Mouse (Mus musculus): ENCODE results near the gene Il27.

Il27 gene

GRCm38 (mm10) chr7:126594862-126595561, at the start of gene Il27:
Gene Il27, minus strand, starts transcription at chr7:126594941.
- no peak for DNase-seq (ENCODE audit: low read depth, low spot score)

DNA sequence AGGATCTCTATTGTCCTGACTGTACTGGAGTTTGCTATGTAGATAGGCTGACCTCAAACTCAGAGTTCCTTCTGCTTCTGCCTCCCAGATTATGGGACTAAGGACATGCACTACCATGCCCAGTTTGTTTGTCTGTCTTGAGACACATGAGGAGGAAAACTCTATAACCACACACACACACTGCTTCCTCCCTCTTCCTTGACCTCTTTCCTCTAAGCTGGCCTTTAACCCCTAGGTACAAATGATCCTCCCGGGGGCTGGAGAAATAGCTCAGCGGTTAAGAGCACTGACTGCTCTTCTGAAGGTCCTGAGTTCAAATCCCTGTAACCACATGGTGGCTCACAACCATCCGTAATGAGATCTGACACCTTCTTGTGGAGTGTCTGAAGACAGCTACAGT, 49.6 kb upstream of the Il27 start:
- DNase-seq (ENCODE audit: low read depth, low spot score), result no peak

DNA sequence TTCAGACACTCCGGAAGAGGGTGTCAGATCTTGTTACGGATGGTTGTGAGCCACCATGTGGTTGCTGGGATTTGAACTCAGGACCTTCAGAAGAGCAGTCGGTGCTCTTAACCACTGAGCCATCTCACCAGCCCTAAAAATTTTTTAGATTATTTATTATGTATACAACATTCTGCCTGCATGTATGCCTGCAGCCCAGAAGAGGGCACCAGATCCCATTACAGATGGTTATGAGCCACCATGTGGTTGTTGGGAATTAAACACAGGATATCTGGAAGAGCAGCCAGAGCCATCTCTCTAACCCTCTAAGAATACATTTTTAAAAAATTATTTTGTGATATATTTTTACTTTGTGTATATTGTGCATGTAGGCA, 48.5 kb upstream of the Il27 start:
- DNase-seq (ENCODE audit: low read depth, low spot score), result peak; percentile 45

GRCm38 (mm10) chr7:126642545-126643243, 48.0 kb upstream of the Il27 start:
- no peak for DNase-seq (ENCODE audit: low read depth, low spot score)

DNA sequence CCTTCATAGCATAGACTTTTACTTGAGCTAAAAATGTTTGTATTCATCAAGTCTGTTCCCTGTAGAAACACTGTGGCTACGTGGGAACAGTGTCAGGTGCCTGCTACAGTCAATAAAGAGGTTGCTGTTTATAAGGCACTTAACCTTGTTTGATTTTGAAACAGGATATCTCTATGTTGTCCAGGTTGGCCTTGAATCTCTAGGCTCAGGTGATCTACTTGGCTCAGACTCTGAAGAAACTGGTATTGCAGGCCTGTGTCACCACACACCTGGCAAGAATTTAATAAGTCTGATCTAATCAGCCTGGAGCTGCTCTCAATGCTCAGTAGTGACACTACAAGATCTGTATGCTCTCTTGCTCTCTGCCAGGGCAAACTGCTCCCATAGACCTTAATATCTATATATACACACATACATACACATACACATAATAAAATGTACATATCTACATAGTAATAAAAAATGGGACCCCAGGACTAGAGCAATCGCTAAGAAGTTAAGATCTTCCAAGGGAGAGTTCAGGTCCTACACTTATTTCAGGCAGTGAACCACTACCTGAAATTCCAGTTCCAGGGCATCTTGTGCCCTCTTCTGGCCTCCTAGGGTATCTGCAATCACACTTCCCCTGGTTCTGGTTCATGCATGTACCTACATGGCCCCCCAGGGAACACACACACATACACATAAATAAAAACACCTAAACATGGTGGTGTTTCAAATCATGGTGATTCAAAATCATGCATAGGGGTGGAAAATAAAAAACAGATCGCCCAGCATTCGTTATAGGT, 42.2 kb upstream of the Il27 start:
- DNase-seq (ENCODE audit: low read depth, low spot score), result peak; percentile 67

- peak; percentile 38 for DNase-seq (ENCODE audit: low read depth, low spot score)
These were observed 40.6 kb upstream of the Il27 start for GRCm38 (mm10) chr7:126635375-126635774.

DNA sequence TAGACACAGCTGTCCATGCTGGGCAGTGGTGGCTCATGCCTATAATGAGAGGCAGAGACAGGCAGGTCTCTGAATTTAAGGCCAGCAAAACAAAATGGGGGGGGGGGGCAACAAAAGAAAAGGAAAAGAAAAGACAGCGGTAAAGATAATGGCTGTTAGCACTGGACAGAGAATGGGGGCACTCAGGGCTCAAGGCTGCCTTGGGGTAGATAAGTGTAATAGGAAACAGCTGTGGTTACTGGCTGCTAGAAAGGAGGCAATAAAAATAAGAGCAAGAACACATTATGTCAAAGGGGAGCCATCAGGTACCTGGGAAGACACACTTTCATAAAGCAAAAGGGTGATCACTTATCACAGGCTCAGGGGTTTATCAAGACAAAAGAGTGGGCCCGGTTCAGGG, 37.7 kb upstream of the Il27 start:
- DNase-seq (ENCODE audit: low read depth, low spot score), result no peak

- DNase-seq (ENCODE audit: low read depth, low spot score), result no peak
These were observed 36.2 kb upstream of the Il27 start, which contains the start of gene Nupr1 for GRCm38 (mm10) chr7:126630824-126631518. Gene Nupr1, minus strand, starts transcription at chr7:126630861.

DNA sequence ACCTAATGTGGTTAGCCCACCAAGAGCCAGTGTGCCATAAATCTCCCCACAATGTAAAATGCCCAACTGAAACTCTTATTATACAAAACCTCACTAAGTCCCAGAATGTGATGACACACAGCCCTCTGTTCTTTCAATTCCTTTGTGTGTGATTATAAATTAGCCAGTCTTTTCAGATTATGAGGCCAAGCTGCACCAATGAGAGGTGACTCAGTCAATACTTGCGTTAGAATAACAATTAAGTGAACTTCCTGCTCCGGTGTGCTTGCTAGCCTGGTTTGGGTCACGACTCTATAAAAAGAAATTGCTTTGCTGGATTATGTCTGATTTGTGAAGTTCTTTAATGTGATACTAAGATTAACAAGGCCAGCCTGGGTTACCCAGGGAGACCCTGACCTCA, 35.2 kb upstream of the Il27 start:
- no peak for DNase-seq (ENCODE audit: low read depth, low spot score)

GRCm38 (mm10) chr7:126628111-126628510, 33.4 kb upstream of the Il27 start:
- DNase-seq (ENCODE audit: low read depth, low spot score), result no peak

DNA sequence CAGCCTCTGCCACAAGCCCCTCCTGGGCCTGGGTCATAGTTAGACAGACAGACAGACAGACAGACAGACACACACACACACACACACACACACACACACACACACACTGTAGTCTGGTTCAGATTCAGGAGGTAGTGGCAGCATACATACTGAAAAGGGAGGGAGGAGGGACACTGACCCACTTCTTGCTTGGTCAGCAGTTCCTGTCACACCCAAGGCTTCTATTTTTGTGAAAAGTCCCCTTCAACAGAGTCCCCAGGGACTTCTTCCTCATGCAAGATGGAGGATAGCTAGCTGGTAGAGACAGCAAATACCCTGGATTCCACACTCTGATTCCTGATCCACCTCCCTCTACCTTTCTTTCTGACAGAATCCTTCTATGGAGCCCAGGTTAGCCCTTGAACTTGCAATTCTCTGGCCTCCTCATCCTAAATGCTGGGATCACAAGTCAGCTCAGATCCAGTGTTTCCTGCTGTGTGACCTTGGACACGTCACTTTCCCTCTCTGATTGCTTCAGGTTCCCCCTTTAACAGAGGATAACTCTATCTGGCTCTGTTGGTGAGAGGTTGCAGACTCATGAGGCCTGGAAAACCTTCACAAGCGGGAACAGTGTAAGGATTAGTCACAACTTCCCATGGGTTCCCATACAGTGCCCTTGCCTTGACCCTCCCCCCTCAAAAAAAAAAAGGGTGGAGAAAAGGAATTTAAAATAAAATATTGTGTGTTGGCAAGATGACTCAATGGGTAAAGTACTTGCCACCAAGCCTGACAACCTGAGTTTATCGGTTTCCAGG, 31.3 kb upstream of the Il27 start:
- DNase-seq (ENCODE audit: low read depth, low spot score), result peak; percentile 48

GRCm38 (mm10) chr7:126625369-126625768, 30.6 kb upstream of the Il27 start:
- DNase-seq (ENCODE audit: low read depth, low spot score), result peak; percentile 69

DNA sequence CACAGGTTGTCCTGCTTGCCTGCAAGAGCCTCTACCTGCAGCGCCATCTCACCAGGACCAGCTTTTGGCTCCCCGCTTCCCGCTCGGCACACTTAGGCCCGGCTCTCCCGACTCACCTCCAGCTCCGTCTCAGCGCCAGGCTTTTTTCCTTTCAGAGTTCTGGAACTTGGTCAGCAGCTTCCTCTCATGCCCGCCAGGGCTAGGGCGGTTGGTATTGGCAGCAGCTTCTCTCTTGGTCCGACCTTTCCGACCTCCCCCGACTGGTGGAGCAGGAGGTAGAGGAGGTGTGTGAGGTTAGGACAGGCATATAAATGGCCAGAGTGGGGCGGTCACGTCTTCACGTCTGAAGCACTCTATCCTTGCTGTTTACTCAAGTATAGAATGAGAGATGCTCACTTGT, 30.0 kb upstream of the Il27 start:
- DNase-seq (ENCODE audit: low read depth, low spot score), result peak; percentile 58

DNA sequence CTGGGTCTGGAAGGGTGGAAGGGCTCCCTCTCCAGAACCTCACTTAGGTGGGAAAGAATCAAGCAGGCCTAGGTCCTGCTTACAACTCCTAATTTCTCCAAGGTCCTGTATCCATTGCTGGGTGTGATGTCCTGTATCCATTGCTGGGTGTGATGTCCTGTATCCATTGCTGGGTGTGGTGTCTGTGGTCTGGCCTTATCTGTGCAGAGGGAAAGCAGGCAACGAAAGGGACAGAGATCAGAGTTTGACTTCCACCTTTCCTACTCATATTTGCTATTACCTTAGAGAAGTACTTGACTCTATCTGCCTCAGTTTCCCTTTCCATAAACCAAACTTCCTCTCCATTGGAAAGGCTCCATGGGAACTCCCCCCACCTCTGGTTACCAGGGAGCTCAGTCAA, 28.6 kb upstream of the Il27 start:
- no peak for DNase-seq (ENCODE audit: low read depth, low spot score)

GRCm38 (mm10) chr7:126621452-126622359, 27.0 kb upstream of the Il27 start:
- DNase-seq (ENCODE audit: low read depth, low spot score), result no peak

GRCm38 (mm10) chr7:126619559-126620275, 25.0 kb upstream of the Il27 start:
- no peak for DNase-seq (ENCODE audit: low read depth, low spot score)

GRCm38 (mm10) chr7:126616707-126617106, 22.0 kb upstream of the Il27 start:
- no peak for DNase-seq (ENCODE audit: low read depth, low spot score)

GRCm38 (mm10) chr7:126612736-126613135, 18.0 kb upstream of the Il27 start:
- DNase-seq (ENCODE audit: low read depth, low spot score), result peak; percentile 51

GRCm38 (mm10) chr7:126607796-126608195, 13.1 kb upstream of the Il27 start:
- no peak for DNase-seq (ENCODE audit: low read depth, low spot score)
